Mouse (Mus musculus): ENCODE measurements around the gene Enkd1. TPM values are rescaled to one million over a fixed set of nuclear protein-coding genes. Genes with fewer than 3 reads are reported as not detected.

Gene Enkd1
- polyA plus RNA-seq, 1 experiment from 2014 or later = 14.9 TPM

GRCm38 (mm10) chr8:105706426-105706825, 1.6 kb downstream of the Enkd1 start:
- H3K4me3 ChIP-seq (ENCODE audit: low read depth, low read length) = no peak overlapping the region
- H3K27ac ChIP-seq (ENCODE audit: low read length) = no peak overlapping the region
- no peak overlapping the region for H3K9ac ChIP-seq (ENCODE audit: low read depth, low read length)
- H3K4me1 ChIP-seq (ENCODE audit: control insufficient read depth, insufficient read depth, low read length) = peaks cover 17% of the 10 kb centered on the region
- no peaks in the 10 kb centered on the region for H3K27me3 ChIP-seq (ENCODE audit: control insufficient read depth, insufficient read depth, low read depth, low read length)
- peaks cover 2% of the 10 kb centered on the region; the same call in 1 of the 2 replicates for H3K36me3 ChIP-seq (ENCODE audit: control insufficient read depth, insufficient read depth, low read length)
- H3K4me2 ChIP-seq (ENCODE audit: low read length) = no peak overlapping the region
- H3K9me3 ChIP-seq (replicated peaks; ENCODE audit: control insufficient read depth, low read length, poor library complexity, severe bottlenecking) = no peaks in the 10 kb centered on the region
- WGBS = 71% methylated on average over 12 of the region's 12 CpGs
- ATAC-seq = no peak

DNA sequence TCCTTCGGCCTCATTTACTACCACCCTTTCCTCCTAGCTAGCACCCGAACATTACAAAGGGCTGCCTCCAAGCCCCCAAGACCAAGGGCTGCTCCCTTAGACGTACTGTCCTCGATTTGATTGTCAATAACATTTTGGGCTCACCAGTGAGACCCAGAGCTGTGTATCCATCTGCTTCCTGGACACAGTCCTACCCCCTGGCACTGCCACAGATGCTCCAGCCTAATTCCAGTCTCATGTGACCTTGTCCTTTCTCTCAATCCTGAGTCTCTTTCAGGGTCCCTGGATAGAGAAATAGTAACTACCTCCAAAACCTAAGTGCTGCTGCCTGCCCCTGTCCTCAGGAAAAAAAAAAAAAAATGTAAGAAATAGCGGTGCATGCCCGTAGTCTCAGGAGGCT, 3.1 kb downstream of the Enkd1 start:
- Histone ChIP-seq H3K4me1 (ENCODE audit: control insufficient read depth, insufficient read depth, low read length) (peaks cover 22% of the 10 kb centered on the region), H3K27ac (ENCODE audit: low read length) (no peak overlapping the region), H3K36me3 (ENCODE audit: control insufficient read depth, insufficient read depth, low read length) (peaks cover 2% of the 10 kb centered on the region; the same call in 1 of the 2 replicates), H3K9ac (ENCODE audit: low read depth, low read length) (no peak overlapping the region), H3K4me2 (ENCODE audit: low read length) (no peak overlapping the region), H3K4me3 (ENCODE audit: low read depth, low read length) (no peak overlapping the region), H3K27me3 (ENCODE audit: control insufficient read depth, insufficient read depth, low read depth, low read length) (no peaks in the 10 kb centered on the region), H3K9me3 (replicated peaks; ENCODE audit: control insufficient read depth, low read length, poor library complexity, severe bottlenecking) (no peaks in the 10 kb centered on the region)
- 89% methylated on average over 6 of the region's 6 CpGs for WGBS
- no peak for ATAC-seq

DNA sequence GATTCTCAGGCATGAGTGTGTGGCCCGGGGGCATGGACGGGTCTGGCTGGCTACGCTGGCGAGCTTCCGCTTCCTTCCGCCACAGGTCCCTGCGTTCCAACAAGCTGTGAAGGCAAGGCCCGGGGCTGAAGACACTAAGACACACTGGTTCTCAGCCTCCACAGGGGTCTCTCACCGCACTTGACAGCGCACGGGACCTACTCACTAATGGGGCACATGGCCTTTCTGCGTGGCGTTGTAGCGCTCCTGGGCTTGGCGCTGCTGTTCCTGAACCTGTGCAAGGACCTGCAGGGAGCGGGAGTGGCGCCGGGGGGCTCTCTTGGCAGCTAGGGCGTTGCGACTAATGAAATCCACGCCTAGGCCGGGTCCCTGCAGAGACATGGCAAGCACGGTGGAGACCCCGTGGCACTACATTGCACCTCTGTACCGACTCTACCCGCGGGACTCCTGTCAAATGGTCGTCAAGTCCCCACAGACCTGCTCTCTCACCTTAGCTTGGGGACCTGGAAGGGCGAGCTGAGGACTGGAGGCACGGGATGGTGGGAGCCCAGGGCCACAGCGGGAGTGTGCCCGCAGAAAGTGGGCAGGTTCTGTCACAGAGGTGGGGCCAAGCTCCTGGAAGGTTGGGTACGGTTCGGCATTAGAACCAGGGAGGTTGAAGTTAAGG, 3.7 kb downstream of the Enkd1 start:
- Histone ChIP-seq H3K27me3 (ENCODE audit: control insufficient read depth, insufficient read depth, low read depth, low read length) (no peaks in the 10 kb centered on the region), H3K4me1 (ENCODE audit: control insufficient read depth, insufficient read depth, low read length) (peaks cover 27% of the 10 kb centered on the region), H3K4me2 (ENCODE audit: low read length) (no peak overlapping the region), H3K27ac (ENCODE audit: low read length) (no peak overlapping the region), H3K4me3 (ENCODE audit: low read depth, low read length) (no peak overlapping the region), H3K36me3 (ENCODE audit: control insufficient read depth, insufficient read depth, low read length) (peaks cover 2% of the 10 kb centered on the region; the same call in 1 of the 2 replicates), H3K9ac (ENCODE audit: low read depth, low read length) (no peak overlapping the region), H3K9me3 (replicated peaks; ENCODE audit: control insufficient read depth, low read length, poor library complexity, severe bottlenecking) (no peaks in the 10 kb centered on the region)
- ATAC-seq = no peak
- WGBS = 95% methylated on average over 34 of the region's 34 CpGs

DNA sequence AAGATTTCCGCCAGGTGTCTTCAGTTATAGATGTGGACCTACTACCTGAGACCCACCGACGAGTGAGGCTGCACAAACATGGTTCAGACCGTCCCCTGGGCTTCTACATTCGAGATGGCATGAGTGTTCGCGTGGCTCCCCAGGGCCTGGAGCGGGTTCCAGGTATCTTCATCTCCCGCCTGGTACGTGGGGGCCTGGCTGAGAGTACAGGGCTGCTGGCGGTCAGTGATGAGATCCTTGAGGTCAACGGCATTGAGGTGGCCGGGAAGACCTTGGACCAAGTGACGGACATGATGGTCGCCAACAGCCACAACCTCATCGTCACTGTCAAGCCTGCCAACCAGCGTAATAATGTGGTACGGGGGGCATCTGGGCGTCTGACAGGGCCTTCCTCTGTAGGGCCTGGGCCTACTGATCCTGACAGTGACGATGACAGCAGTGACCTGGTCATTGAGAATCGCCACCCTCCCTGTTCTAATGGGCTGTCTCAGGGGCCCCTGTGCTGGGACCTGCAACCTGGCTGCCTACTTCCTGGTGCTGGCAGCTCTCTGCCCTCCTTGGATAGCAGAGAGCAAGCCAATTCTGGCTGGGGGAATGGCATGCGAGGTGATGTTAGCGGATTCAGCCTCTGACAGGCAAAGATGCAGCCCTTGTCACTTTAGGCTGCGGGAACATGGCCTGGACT, 5.1 kb downstream of the Enkd1 start:
- Histone ChIP-seq H3K27me3 (ENCODE audit: control insufficient read depth, insufficient read depth, low read depth, low read length) (no peaks in the 10 kb centered on the region), H3K27ac (ENCODE audit: low read length) (no peak overlapping the region), H3K9ac (ENCODE audit: low read depth, low read length) (no peak overlapping the region; the same call in 1 of the 2 replicates), H3K36me3 (ENCODE audit: control insufficient read depth, insufficient read depth, low read length) (peaks cover 10% of the 10 kb centered on the region), H3K4me2 (ENCODE audit: low read length) (no peak overlapping the region; the same call in 1 of the 2 replicates), H3K4me1 (ENCODE audit: control insufficient read depth, insufficient read depth, low read length) (peaks cover 25% of the 10 kb centered on the region), H3K9me3 (replicated peaks; ENCODE audit: control insufficient read depth, low read length, poor library complexity, severe bottlenecking) (no peaks in the 10 kb centered on the region), H3K4me3 (ENCODE audit: low read depth, low read length) (no peak overlapping the region)
- 93% methylated on average over 24 of the region's 24 CpGs for WGBS
- no peak for ATAC-seq

GRCm38 (mm10) chr8:105702001-105702401, 6.0 kb downstream of the Enkd1 start:
- H3K4me3 ChIP-seq (ENCODE audit: low read depth, low read length) = peak overlapping the region; percentile 76
- peak overlapping the region; percentile 99 for H3K4me2 ChIP-seq (ENCODE audit: low read length)
- ATAC-seq = peak; percentile 16
- 25% methylated on average over 18 of the region's 18 CpGs for whole genome bisulfite sequencing
- H3K36me3 ChIP-seq (ENCODE audit: control insufficient read depth, insufficient read depth, low read length) = peaks cover 18% of the 10 kb centered on the region
- H3K4me1 ChIP-seq (ENCODE audit: control insufficient read depth, insufficient read depth, low read length) = peaks cover 19% of the 10 kb centered on the region
- no peaks in the 10 kb centered on the region for H3K27me3 ChIP-seq (ENCODE audit: control insufficient read depth, insufficient read depth, low read depth, low read length)
- H3K27ac ChIP-seq (ENCODE audit: low read length) = peak overlapping the region; percentile 94
- H3K9ac ChIP-seq (ENCODE audit: low read depth, low read length) = peak overlapping the region; percentile 76
- H3K9me3 ChIP-seq (replicated peaks; ENCODE audit: control insufficient read depth, low read length, poor library complexity, severe bottlenecking) = no peaks in the 10 kb centered on the region

- H3K4me1 ChIP-seq (ENCODE audit: control insufficient read depth, insufficient read depth, low read length) = peaks cover 18% of the 10 kb centered on the region
- under 1% methylated on average over 59 of the region's 60 CpGs for WGBS
- H3K4me3 ChIP-seq (ENCODE audit: low read depth, low read length) = peak within 1 kb of the TSS; percentile 76
- ATAC-seq = peak; percentile 75
- H3K9ac ChIP-seq (ENCODE audit: low read depth, low read length) = peak within 1 kb of the TSS; percentile 76
- H3K27me3 ChIP-seq (ENCODE audit: control insufficient read depth, insufficient read depth, low read depth, low read length) = no peaks in the 10 kb centered on the region
- H3K4me2 ChIP-seq (ENCODE audit: low read length) = peak within 1 kb of the TSS; percentile 99
- H3K9me3 ChIP-seq (replicated peaks; ENCODE audit: control insufficient read depth, low read length, poor library complexity, severe bottlenecking) = no peaks in the 10 kb centered on the region
- H3K36me3 ChIP-seq (ENCODE audit: control insufficient read depth, insufficient read depth, low read length) = peaks cover 24% of the 10 kb centered on the region
- peak within 1 kb of the TSS; percentile 94 for H3K27ac ChIP-seq (ENCODE audit: low read length)
These were observed 6.8 kb downstream of the Enkd1 start, which contains the start of the genes Acd and Pard6a for GRCm38 (mm10) chr8:105700966-105701824. TSS of gene Acd (minus strand) at chr8:105701102. TSS of gene Pard6a (plus strand) at chr8:105701148.

DNA sequence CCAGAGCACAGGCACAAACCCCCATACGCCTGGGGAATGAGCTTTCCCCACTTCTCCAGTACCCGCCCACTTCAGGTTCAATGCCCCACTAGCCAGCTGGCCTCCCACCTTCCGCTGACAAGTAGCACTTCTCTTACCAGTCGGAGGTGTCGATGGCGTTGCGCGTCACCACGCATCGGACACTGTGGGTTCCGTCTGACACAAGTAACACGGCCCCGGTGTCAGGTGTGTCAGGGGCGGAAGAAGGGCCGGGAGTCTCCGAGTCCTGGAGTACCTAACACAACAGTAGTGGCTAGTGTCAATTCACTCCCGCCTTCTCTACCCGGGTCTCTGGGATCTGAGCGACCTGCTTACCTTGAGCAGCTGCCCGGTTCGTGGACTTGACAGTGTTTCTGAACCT, 7.4 kb downstream of the Enkd1 start:
- Histone ChIP-seq H3K9me3 (replicated peaks; ENCODE audit: control insufficient read depth, low read length, poor library complexity, severe bottlenecking) (no peaks in the 10 kb centered on the region), H3K4me1 (ENCODE audit: control insufficient read depth, insufficient read depth, low read length) (peaks cover 20% of the 10 kb centered on the region), H3K9ac (ENCODE audit: low read depth, low read length) (peak overlapping the region; percentile 76), H3K27ac (ENCODE audit: low read length) (peak overlapping the region; percentile 94), H3K27me3 (ENCODE audit: control insufficient read depth, insufficient read depth, low read depth, low read length) (no peaks in the 10 kb centered on the region), H3K4me2 (ENCODE audit: low read length) (peak overlapping the region; percentile 99), H3K4me3 (ENCODE audit: low read depth, low read length) (peak overlapping the region; percentile 76), H3K36me3 (ENCODE audit: control insufficient read depth, insufficient read depth, low read length) (peaks cover 24% of the 10 kb centered on the region)
- peak; percentile 57 for ATAC-seq
- under 1% methylated on average over 20 of the region's 21 CpGs for WGBS

- Histone ChIP-seq H3K4me3 (ENCODE audit: low read depth, low read length) (peak overlapping the region; percentile 76), H3K4me2 (ENCODE audit: low read length) (peak overlapping the region; percentile 99), H3K27ac (ENCODE audit: low read length) (no peak overlapping the region), H3K27me3 (ENCODE audit: control insufficient read depth, insufficient read depth, low read depth, low read length) (no peaks in the 10 kb centered on the region), H3K36me3 (ENCODE audit: control insufficient read depth, insufficient read depth, low read length) (peaks cover 26% of the 10 kb centered on the region), H3K9me3 (replicated peaks; ENCODE audit: control insufficient read depth, low read length, poor library complexity, severe bottlenecking) (no peaks in the 10 kb centered on the region), H3K4me1 (ENCODE audit: control insufficient read depth, insufficient read depth, low read length) (peaks cover 29% of the 10 kb centered on the region), H3K9ac (ENCODE audit: low read depth, low read length) (peak overlapping the region; percentile 76; the same call in 1 of the 2 replicates)
- WGBS = 90% methylated on average over 11 of the region's 11 CpGs
- no peak for ATAC-seq
These were observed 8.4 kb downstream of the Enkd1 start for GRCm38 (mm10) chr8:105699488-105700215.

Measured in midbrain, embryonic 16.5 days (tissue).